Mouse (Mus musculus): Measurements from ENCODE around the gene Kcnip3.

Gene Kcnip3

GRCm38 (mm10) chr2:127522006-127522441, at the start of gene Kcnip3:
Kcnip3 (minus strand) TSS chr2:127522094.
- Histone ChIP-seq H3K36me3 (ENCODE audit: control insufficient read depth, insufficient read depth, low read length, poor library complexity, severe bottlenecking) (no peaks in the 10 kb centered on the region), H3K27me3 (ENCODE audit: control insufficient read depth, insufficient read depth, low read length, poor library complexity, severe bottlenecking) (no peaks in the 10 kb centered on the region)
- DNase-seq (ENCODE audit: low read depth, low spot score), result no peak

- peak; percentile 59 for DNase-seq (ENCODE audit: low read depth, low spot score)
- Histone ChIP-seq H3K27me3 (ENCODE audit: control insufficient read depth, insufficient read depth, low read length, poor library complexity, severe bottlenecking) (no peaks in the 10 kb centered on the region), H3K36me3 (ENCODE audit: control insufficient read depth, insufficient read depth, low read length, poor library complexity, severe bottlenecking) (no peaks in the 10 kb centered on the region)
These were observed 37.4 kb upstream of the Kcnip3 start for GRCm38 (mm10) chr2:127559070-127559966.

- no peak for DNase-seq (ENCODE audit: low read depth, low spot score)
- no peaks in the 10 kb centered on the region for H3K36me3 ChIP-seq (ENCODE audit: control insufficient read depth, insufficient read depth, low read length, poor library complexity, severe bottlenecking)
- H3K27me3 ChIP-seq (ENCODE audit: control insufficient read depth, insufficient read depth, low read length, poor library complexity, severe bottlenecking), result no peaks in the 10 kb centered on the region
These were observed 29.2 kb upstream of the Kcnip3 start for GRCm38 (mm10) chr2:127551078-127551477.

- no peaks in the 10 kb centered on the region for H3K27me3 ChIP-seq (ENCODE audit: control insufficient read depth, insufficient read depth, low read length, poor library complexity, severe bottlenecking)
- H3K36me3 ChIP-seq (ENCODE audit: control insufficient read depth, insufficient read depth, low read length, poor library complexity, severe bottlenecking), result no peaks in the 10 kb centered on the region
These were observed 28.6 kb upstream of the Kcnip3 start for GRCm38 (mm10) chr2:127550446-127550845.

GRCm38 (mm10) chr2:127549711-127550110, 27.8 kb upstream of the Kcnip3 start:
- no peak for DNase-seq (ENCODE audit: low read depth, low spot score)
- H3K27me3 ChIP-seq (ENCODE audit: control insufficient read depth, insufficient read depth, low read length, poor library complexity, severe bottlenecking), result no peaks in the 10 kb centered on the region
- no peaks in the 10 kb centered on the region for H3K36me3 ChIP-seq (ENCODE audit: control insufficient read depth, insufficient read depth, low read length, poor library complexity, severe bottlenecking)

More at GRCm38 (mm10) chr2:127550446-127550845, 28.6 kb upstream of the Kcnip3 start:
- DNase-seq (ENCODE audit: low read depth, low spot score), result no peak

GRCm38 (mm10) chr2:127548342-127549074, 26.6 kb upstream of the Kcnip3 start:
- no peak for DNase-seq (ENCODE audit: low read depth, low spot score)
- Histone ChIP-seq H3K36me3 (ENCODE audit: control insufficient read depth, insufficient read depth, low read length, poor library complexity, severe bottlenecking) (no peaks in the 10 kb centered on the region), H3K27me3 (ENCODE audit: control insufficient read depth, insufficient read depth, low read length, poor library complexity, severe bottlenecking) (no peaks in the 10 kb centered on the region)

- Histone ChIP-seq H3K36me3 (ENCODE audit: control insufficient read depth, insufficient read depth, low read length, poor library complexity, severe bottlenecking) (no peaks in the 10 kb centered on the region), H3K27me3 (ENCODE audit: control insufficient read depth, insufficient read depth, low read length, poor library complexity, severe bottlenecking) (no peaks in the 10 kb centered on the region)
- DNase-seq (ENCODE audit: low read depth, low spot score), result no peak
These were observed 19.8 kb upstream of the Kcnip3 start for GRCm38 (mm10) chr2:127541697-127542096.

GRCm38 (mm10) chr2:127541185-127541584, 19.3 kb upstream of the Kcnip3 start, which contains the start of gene Prom2:
Prom2 (minus strand) TSS chr2:127541467.
- Histone ChIP-seq H3K36me3 (ENCODE audit: control insufficient read depth, insufficient read depth, low read length, poor library complexity, severe bottlenecking) (no peaks in the 10 kb centered on the region), H3K27me3 (ENCODE audit: control insufficient read depth, insufficient read depth, low read length, poor library complexity, severe bottlenecking) (no peaks in the 10 kb centered on the region)

GRCm38 (mm10) chr2:127539494-127539893, 17.6 kb upstream of the Kcnip3 start:
- H3K27me3 ChIP-seq (ENCODE audit: control insufficient read depth, insufficient read depth, low read length, poor library complexity, severe bottlenecking), result no peaks in the 10 kb centered on the region
- no peaks in the 10 kb centered on the region for H3K36me3 ChIP-seq (ENCODE audit: control insufficient read depth, insufficient read depth, low read length, poor library complexity, severe bottlenecking)
- DNase-seq (ENCODE audit: low read depth, low spot score), result no peak

More at GRCm38 (mm10) chr2:127541185-127541584, 19.3 kb upstream of the Kcnip3 start, which contains the start of gene Prom2:
- no peak for DNase-seq (ENCODE audit: low read depth, low spot score)

- no peaks in the 10 kb centered on the region for H3K27me3 ChIP-seq (ENCODE audit: control insufficient read depth, insufficient read depth, low read length, poor library complexity, severe bottlenecking)
- no peaks in the 10 kb centered on the region for H3K36me3 ChIP-seq (ENCODE audit: control insufficient read depth, insufficient read depth, low read length, poor library complexity, severe bottlenecking)
- no peak for DNase-seq (ENCODE audit: low read depth, low spot score)
These were observed 15.7 kb upstream of the Kcnip3 start for GRCm38 (mm10) chr2:127537548-127537947.

- no peaks in the 10 kb centered on the region for H3K36me3 ChIP-seq (ENCODE audit: control insufficient read depth, insufficient read depth, low read length, poor library complexity, severe bottlenecking)
- H3K27me3 ChIP-seq (ENCODE audit: control insufficient read depth, insufficient read depth, low read length, poor library complexity, severe bottlenecking), result no peaks in the 10 kb centered on the region
- no peak for DNase-seq (ENCODE audit: low read depth, low spot score)
These were observed 13.5 kb upstream of the Kcnip3 start for GRCm38 (mm10) chr2:127535363-127535762.

GRCm38 (mm10) chr2:127532379-127532778, 10.5 kb upstream of the Kcnip3 start:
- no peaks in the 10 kb centered on the region for H3K27me3 ChIP-seq (ENCODE audit: control insufficient read depth, insufficient read depth, low read length, poor library complexity, severe bottlenecking)
- DNase-seq (ENCODE audit: low read depth, low spot score), result no peak
- H3K36me3 ChIP-seq (ENCODE audit: control insufficient read depth, insufficient read depth, low read length, poor library complexity, severe bottlenecking), result no peaks in the 10 kb centered on the region

GRCm38 (mm10) chr2:127531592-127531991, 9.7 kb upstream of the Kcnip3 start:
- DNase-seq (ENCODE audit: low read depth, low spot score), result no peak
- Histone ChIP-seq H3K27me3 (ENCODE audit: control insufficient read depth, insufficient read depth, low read length, poor library complexity, severe bottlenecking) (no peaks in the 10 kb centered on the region), H3K36me3 (ENCODE audit: control insufficient read depth, insufficient read depth, low read length, poor library complexity, severe bottlenecking) (no peaks in the 10 kb centered on the region)

GRCm38 (mm10) chr2:127530418-127530817, 8.5 kb upstream of the Kcnip3 start:
- no peaks in the 10 kb centered on the region for H3K27me3 ChIP-seq (ENCODE audit: control insufficient read depth, insufficient read depth, low read length, poor library complexity, severe bottlenecking)
- no peak for DNase-seq (ENCODE audit: low read depth, low spot score)
- H3K36me3 ChIP-seq (ENCODE audit: control insufficient read depth, insufficient read depth, low read length, poor library complexity, severe bottlenecking), result no peaks in the 10 kb centered on the region
